Mouse (Mus musculus) heart, embryonic 12.5 days (tissue): ENCODE measurements around the gene Plin1. TPM values are rescaled to one million over a fixed set of nuclear protein-coding genes. Genes with fewer than 3 reads are reported as not detected.

Experiments used
- ATAC-seq: fragments of 200-750 bp; cut with Nextera tagmentation; 2 replicates; pipeline ENCODE4 v1.8.0; 2017; ENCODE audit warnings: moderate TSS enrichment, moderate library complexity; ENCODE audit not compliant: insufficient number of reproducible peaks, low FRiP score
- H3K27ac ChIP-seq: fragments of 300-500 bp; sonication (generic); 2 replicates; pipeline ENCODE4 v1.5.1; 2016; ENCODE audit warnings: mild to moderate bottlenecking, moderate library complexity; ENCODE audit not compliant: poor library complexity, severe bottlenecking
- H3K27me3 ChIP-seq: fragments of 300-500 bp; sonication (generic); replicated peaks from 2 replicates; pipeline ENCODE4 v1.6.1; 2016; ENCODE audit warnings: mild to moderate bottlenecking, moderate library complexity
- H3K36me3 ChIP-seq: fragments of 300-500 bp; sonication (generic); 2 replicates; pipeline ENCODE4 v1.6.1; 2016; ENCODE audit warnings: mild to moderate bottlenecking, moderate library complexity
- H3K4me1 ChIP-seq: fragments of 300-500 bp; sonication (generic); replicated peaks from 2 replicates; pipeline ENCODE4 v1.6.1; 2016; ENCODE audit warnings: mild to moderate bottlenecking
- H3K4me2 ChIP-seq: fragments of 300-500 bp; sonication (generic); 2 replicates; pipeline ENCODE4 v1.6.1; 2016; ENCODE audit warnings: mild to moderate bottlenecking, moderate library complexity
- H3K4me3 ChIP-seq: fragments of 300-500 bp; sonication (generic); 2 replicates; pipeline ENCODE4 v1.5.1; 2016; ENCODE audit warnings: mild to moderate bottlenecking
- H3K9ac ChIP-seq: fragments of 300-500 bp; sonication (generic); 2 replicates; pipeline ENCODE4 v1.6.1; 2016; ENCODE audit warnings: mild to moderate bottlenecking, moderate library complexity
- H3K9me3 ChIP-seq: fragments of 300-500 bp; sonication (generic); replicated peaks from 2 replicates; pipeline ENCODE4 v1.6.1; 2016; ENCODE audit warnings: mild to moderate bottlenecking, moderate library complexity
- WGBS: fragments of 180-500 bp; shearing (Covaris S2); methylation state at CpG from one replicate; pipeline ENCODE4 v1.1.7; 2016; 5-methylcytosine and 5-hydroxymethylcytosine counted together
- polyA plus RNA-seq: library from polyadenylated mRNA; unstranded; fragments of >200 nt; fragmentation: Nextera tagmentation; extraction: Ambion mirVana; gene quantifications from 2 replicates; pipeline ENCODE4 v1.2.1, GENCODE M21; 2016

Gene Plin1
- polyA plus RNA-seq: not detected in 2 replicates

- H3K9me3 ChIP-seq: no peaks in the 10 kb centered on the region
- no peak within 1 kb of the TSS for H3K4me2 ChIP-seq
- ATAC-seq: no peak
- no peak within 1 kb of the TSS for H3K9ac ChIP-seq
- peaks cover 6% of the 10 kb centered on the region; the same call in 1 of the 2 replicates for H3K36me3 ChIP-seq
- H3K4me1 ChIP-seq: no peaks in the 10 kb centered on the region
- no peak within 1 kb of the TSS for H3K27ac ChIP-seq
- H3K27me3 ChIP-seq: peaks cover 32% of the 10 kb centered on the region
- WGBS: 60% methylated on average over 4 of the region's 4 CpGs
- H3K4me3 ChIP-seq: no peak within 1 kb of the TSS
Measured at GRCm38 (mm10) chr7:79732622-79733021, at the start of gene Plin1. TSS of gene Plin1 (minus strand) at chr7:79732903.

DNA sequence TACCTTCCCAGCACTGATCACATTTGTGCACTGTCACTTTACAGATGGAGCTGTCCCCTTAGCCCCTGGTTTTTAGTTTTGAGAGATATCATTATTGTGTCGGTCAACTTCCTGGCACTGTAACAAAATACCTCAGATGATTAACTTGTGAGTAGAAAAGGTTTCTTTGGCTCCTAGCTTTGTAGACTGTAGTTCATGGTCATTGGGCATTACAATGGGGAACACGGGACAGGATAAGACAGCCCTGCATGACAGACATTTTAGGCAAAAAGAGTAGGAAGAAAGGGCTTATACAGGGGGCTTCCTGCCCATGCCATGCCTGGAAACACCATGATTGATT, 49.8 kb upstream of the Plin1 start:
- peaks cover 6% of the 10 kb centered on the region; the same call in 1 of the 2 replicates for H3K27me3 ChIP-seq
- H3K4me2 ChIP-seq: no peak overlapping the region
- H3K27ac ChIP-seq: no peak overlapping the region
- no peak for ATAC-seq
- WGBS: 74% methylated on average over 2 of the region's 2 CpGs
- H3K36me3 ChIP-seq: no peaks in the 10 kb centered on the region
- no peaks in the 10 kb centered on the region for H3K9me3 ChIP-seq
- H3K4me1 ChIP-seq: peaks cover 10% of the 10 kb centered on the region
- no peak overlapping the region for H3K9ac ChIP-seq
- H3K4me3 ChIP-seq: no peak overlapping the region

DNA sequence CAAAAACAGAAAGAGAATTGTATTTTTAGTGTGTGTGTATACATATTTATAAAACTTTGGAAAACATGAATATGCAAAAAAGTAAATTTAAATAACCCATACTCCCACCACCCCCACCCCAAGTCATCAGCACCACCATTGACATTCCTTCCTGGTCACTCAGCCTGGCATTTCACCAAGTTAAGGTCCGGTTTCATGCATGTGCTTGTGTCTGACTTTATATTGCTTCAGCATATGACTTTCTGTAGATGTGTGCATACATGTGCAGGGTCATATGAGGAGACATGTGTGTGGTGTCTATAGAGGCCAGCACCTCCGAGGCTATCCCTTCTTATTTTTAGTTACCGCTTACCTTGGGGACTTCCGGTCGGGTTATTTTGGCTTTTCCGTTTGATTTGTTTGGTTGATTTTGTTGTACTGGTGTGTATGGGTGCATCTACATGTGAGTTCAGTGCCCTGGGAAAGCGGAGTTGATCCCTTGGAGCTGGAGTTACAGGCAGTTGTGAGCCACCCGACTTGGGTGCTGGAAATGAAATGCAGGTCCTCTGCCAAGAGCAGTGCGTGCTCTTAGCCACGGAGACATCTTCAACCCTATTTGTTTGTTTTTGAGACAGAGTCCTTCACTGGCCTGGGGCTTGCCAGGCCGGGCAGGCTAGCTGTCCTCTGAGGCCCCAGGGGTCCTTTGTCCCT, 49.3 kb upstream of the Plin1 start:
- no peak for ATAC-seq
- no peaks in the 10 kb centered on the region for H3K36me3 ChIP-seq
- H3K9ac ChIP-seq: no peak overlapping the region
- H3K27ac ChIP-seq: no peak overlapping the region
- WGBS: 72% methylated on average over 11 of the region's 11 CpGs
- H3K9me3 ChIP-seq: no peaks in the 10 kb centered on the region
- H3K27me3 ChIP-seq: peaks cover 5% of the 10 kb centered on the region; the same call in 1 of the 2 replicates
- peaks cover 10% of the 10 kb centered on the region for H3K4me1 ChIP-seq
- no peak overlapping the region for H3K4me2 ChIP-seq
- H3K4me3 ChIP-seq: no peak overlapping the region

- peak; percentile 49; the same call in 1 of the 2 replicates for ATAC-seq
- peak overlapping the region; percentile 53; the same call in 1 of the 2 replicates for H3K9ac ChIP-seq
- H3K4me2 ChIP-seq: peak overlapping the region; percentile 64
- peaks cover 8% of the 10 kb centered on the region for H3K4me1 ChIP-seq
- no peaks in the 10 kb centered on the region for H3K36me3 ChIP-seq
- H3K4me3 ChIP-seq: peak overlapping the region; percentile 31
- no peaks in the 10 kb centered on the region for H3K9me3 ChIP-seq
- 21% methylated on average over 16 of the region's 16 CpGs for WGBS
- H3K27me3 ChIP-seq: no peaks in the 10 kb centered on the region
- no peak overlapping the region for H3K27ac ChIP-seq
Measured at GRCm38 (mm10) chr7:79780647-79781626, 48.2 kb upstream of the Plin1 start.

DNA sequence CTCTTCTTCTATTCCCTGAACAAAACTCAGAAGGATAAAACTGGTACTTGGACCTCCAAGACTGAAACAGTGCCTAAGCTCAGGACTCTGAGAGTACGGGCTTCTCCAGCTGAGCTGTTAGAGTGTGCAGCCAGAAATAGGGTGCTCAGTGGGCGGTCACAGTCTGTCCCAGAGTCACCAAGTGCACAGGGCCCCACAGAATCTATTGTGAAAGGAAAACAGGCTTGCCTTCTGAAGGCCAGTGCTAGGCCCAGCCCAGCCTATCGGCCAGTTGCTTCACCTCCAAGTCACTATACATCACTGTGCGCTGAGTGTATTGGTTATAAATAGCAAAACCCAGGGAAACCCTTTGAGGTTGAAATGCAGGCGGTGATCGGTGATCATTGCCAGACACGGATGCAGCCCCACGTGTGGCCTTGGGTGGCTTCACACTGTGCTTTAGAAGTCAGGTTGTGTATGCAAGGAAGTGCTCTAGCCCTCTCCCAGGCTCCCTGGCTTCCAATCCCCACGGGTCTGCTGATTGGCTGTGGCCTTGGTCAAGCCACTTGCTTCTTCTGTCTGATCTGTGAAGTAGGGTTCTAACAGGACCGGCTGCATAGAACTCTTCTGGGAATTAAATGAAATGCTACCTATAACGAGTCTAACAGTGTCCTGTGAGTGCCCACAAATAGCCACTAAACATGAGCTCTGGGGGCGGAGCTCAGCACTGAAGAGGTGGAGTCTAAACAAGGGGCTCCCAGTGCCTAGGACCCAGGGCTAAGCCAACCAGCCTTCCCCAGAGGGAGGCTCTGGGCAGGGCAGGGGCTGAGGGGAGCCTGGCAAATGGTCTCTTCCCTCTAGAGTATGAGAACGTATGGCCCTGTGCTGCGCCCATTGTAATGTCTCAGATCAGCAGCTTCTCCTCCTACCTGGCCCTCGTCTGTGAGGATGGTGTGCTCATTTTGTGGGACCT, 39.1 kb upstream of the Plin1 start:
- Histone ChIP-seq H3K27ac (peak overlapping the region; percentile 74), H3K27me3 (no peaks in the 10 kb centered on the region), H3K4me1 (peaks cover 29% of the 10 kb centered on the region), H3K9ac (no peak overlapping the region), H3K4me3 (no peak overlapping the region), H3K9me3 (no peaks in the 10 kb centered on the region), H3K36me3 (no peaks in the 10 kb centered on the region), H3K4me2 (peak overlapping the region; percentile 6)
- ATAC-seq: peak; percentile 69
- WGBS: 32% methylated on average over 15 of the region's 15 CpGs

GRCm38 (mm10) chr7:79769664-79770063, 37.0 kb upstream of the Plin1 start:
- Histone ChIP-seq H3K9ac (no peak overlapping the region), H3K36me3 (no peaks in the 10 kb centered on the region), H3K27me3 (no peaks in the 10 kb centered on the region), H3K4me1 (peaks cover 29% of the 10 kb centered on the region), H3K4me2 (no peak overlapping the region), H3K9me3 (no peaks in the 10 kb centered on the region), H3K27ac (no peak overlapping the region), H3K4me3 (no peak overlapping the region)
- WGBS: 80% methylated on average over 3 of the region's 3 CpGs
- ATAC-seq: no peak

DNA sequence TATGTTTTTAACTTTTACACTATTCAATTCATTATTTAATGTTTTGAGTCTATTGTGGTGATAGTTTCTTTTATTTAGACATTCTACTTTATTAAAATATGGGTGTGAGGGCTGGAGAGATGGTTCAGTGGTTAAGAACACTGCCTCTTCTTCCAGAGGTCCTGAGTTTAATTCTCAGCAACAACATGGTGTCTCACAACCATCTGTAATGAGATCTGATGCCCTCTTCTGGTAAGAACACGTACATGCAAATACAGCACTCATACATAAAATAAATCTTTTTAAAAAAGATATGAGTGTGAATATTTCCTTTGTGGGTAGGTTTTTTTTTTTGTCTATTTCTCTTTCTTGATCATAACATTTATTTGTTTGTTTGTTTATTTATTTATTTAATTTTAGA, 33.3 kb upstream of the Plin1 start:
- ATAC-seq: no peak

DNA sequence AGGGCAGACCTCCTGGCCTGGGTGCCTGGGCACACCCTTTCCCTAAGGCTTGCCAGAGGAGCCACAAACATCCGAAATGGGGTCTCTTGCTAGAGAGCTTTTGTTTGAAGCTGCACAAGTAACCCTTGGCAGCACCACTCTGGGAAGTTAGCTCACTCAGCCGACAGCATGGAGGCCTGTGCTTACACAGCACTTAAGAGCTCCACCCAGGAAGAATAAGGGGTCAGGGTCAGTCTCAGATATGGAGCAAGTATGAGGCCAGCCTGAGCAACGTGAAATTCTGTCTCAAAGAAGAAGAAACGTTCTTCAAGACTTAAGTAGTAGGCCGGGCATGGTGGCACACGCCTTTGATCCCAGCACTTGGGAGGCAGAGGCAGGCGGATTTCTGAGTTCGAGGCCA, 29.4 kb upstream of the Plin1 start:
- Histone ChIP-seq H3K4me1 (0 out of 2 replicates have a peak, but pooled peaks cover 2% of the 10 kb centered on the region), H3K36me3 (no peaks in the 10 kb centered on the region), H3K4me3 (no peak overlapping the region), H3K27ac (no peak overlapping the region), H3K27me3 (no peaks in the 10 kb centered on the region), H3K9me3 (no peaks in the 10 kb centered on the region), H3K4me2 (no peak overlapping the region), H3K9ac (no peak overlapping the region)
- 70% methylated on average over 8 of the region's 8 CpGs for WGBS
- no peak for ATAC-seq

More for the DNA sequence above, 33.3 kb upstream of the Plin1 start:
- WGBS: 33% methylated on average over 1 of the region's 1 CpGs
- H3K9ac ChIP-seq: no peak overlapping the region
- H3K4me3 ChIP-seq: no peak overlapping the region
- no peaks in the 10 kb centered on the region for H3K36me3 ChIP-seq
- H3K4me1 ChIP-seq: peaks cover 8% of the 10 kb centered on the region; the same call in 1 of the 2 replicates
- no peaks in the 10 kb centered on the region for H3K27me3 ChIP-seq
- H3K9me3 ChIP-seq: no peaks in the 10 kb centered on the region
- H3K27ac ChIP-seq: no peak overlapping the region
- no peak overlapping the region for H3K4me2 ChIP-seq

- no peaks in the 10 kb centered on the region for H3K9me3 ChIP-seq
- H3K4me2 ChIP-seq: no peak overlapping the region
- H3K36me3 ChIP-seq: no peaks in the 10 kb centered on the region
- H3K27me3 ChIP-seq: no peaks in the 10 kb centered on the region
- H3K4me1 ChIP-seq: 0 out of 2 replicates have a peak, but pooled peaks cover 2% of the 10 kb centered on the region
- no peak overlapping the region for H3K4me3 ChIP-seq
- 59% methylated on average over 5 of the region's 5 CpGs for WGBS
- ATAC-seq: no peak
- H3K9ac ChIP-seq: no peak overlapping the region
- H3K27ac ChIP-seq: no peak overlapping the region
Measured at GRCm38 (mm10) chr7:79761124-79761876, 28.6 kb upstream of the Plin1 start.

GRCm38 (mm10) chr7:79759766-79760165, 27.1 kb upstream of the Plin1 start:
- H3K4me3 ChIP-seq: no peak overlapping the region
- no peak overlapping the region for H3K27ac ChIP-seq
- H3K4me2 ChIP-seq: no peak overlapping the region
- no peak for ATAC-seq
- no peak overlapping the region for H3K9ac ChIP-seq
- H3K36me3 ChIP-seq: no peaks in the 10 kb centered on the region
- H3K4me1 ChIP-seq: 0 out of 2 replicates have a peak, but pooled peaks cover 2% of the 10 kb centered on the region
- no peaks in the 10 kb centered on the region for H3K9me3 ChIP-seq
- H3K27me3 ChIP-seq: no peaks in the 10 kb centered on the region
